Mouse (Mus musculus): ENCODE results near the gene Enkur. TPM values are rescaled to one million over a fixed set of nuclear protein-coding genes. Genes with fewer than 3 reads are reported as not detected.

Gene Enkur
- polyA plus RNA-seq, 1 experiment: 0.19 TPM

- no peak for TF ChIP-seq CTCF (conservative IDR thresholded peaks at IDR 0.05; ENCODE audit: insufficient read depth, insufficient read length, low read depth, low read length)
- TF ChIP-seq POLR2A (IDR thresholded peaks at IDR 0.05; ENCODE audit: low read depth, low read length): no peak
- 67% methylated on average over 4 of the region's 4 CpGs for WGBS
- H3K4me1 ChIP-seq (ENCODE audit: control insufficient read depth, insufficient read depth, low read length): no peaks in the 10 kb centered on the region
- H3K27ac ChIP-seq (ENCODE audit: insufficient read depth, low read depth, low read length): no peak overlapping the region
- no peaks in the 10 kb centered on the region for H3K36me3 ChIP-seq (ENCODE audit: control insufficient read depth, insufficient read depth, low read length)
- H3K4me3 ChIP-seq (ENCODE audit: insufficient read depth, low read depth, low read length): no peak overlapping the region
- no peaks in the 10 kb centered on the region for H3K27me3 ChIP-seq (replicated peaks; ENCODE audit: control insufficient read depth, insufficient read depth, low read length)
- no peak for DNase-seq
Measured at GRCm38 (mm10) chr2:21188610-21189009, 16.6 kb downstream of the Enkur start.

- TF ChIP-seq CTCF (conservative IDR thresholded peaks at IDR 0.05; ENCODE audit: insufficient read depth, insufficient read length, low read depth, low read length) (peak; percentile 85), POLR2A (IDR thresholded peaks at IDR 0.05; ENCODE audit: low read depth, low read length) (no peak)
- H3K4me1 ChIP-seq (ENCODE audit: control insufficient read depth, insufficient read depth, low read length): no peaks in the 10 kb centered on the region
- no peaks in the 10 kb centered on the region for H3K36me3 ChIP-seq (ENCODE audit: control insufficient read depth, insufficient read depth, low read length)
- WGBS: 36% methylated on average over 7 of the region's 7 CpGs
- no peak overlapping the region for H3K27ac ChIP-seq (ENCODE audit: insufficient read depth, low read depth, low read length)
- H3K4me3 ChIP-seq (ENCODE audit: insufficient read depth, low read depth, low read length): no peak overlapping the region
- no peaks in the 10 kb centered on the region for H3K27me3 ChIP-seq (replicated peaks; ENCODE audit: control insufficient read depth, insufficient read depth, low read length)
- DNase-seq: peak; percentile 61
Measured at GRCm38 (mm10) chr2:21187576-21187975, 17.6 kb downstream of the Enkur start.

DNA sequence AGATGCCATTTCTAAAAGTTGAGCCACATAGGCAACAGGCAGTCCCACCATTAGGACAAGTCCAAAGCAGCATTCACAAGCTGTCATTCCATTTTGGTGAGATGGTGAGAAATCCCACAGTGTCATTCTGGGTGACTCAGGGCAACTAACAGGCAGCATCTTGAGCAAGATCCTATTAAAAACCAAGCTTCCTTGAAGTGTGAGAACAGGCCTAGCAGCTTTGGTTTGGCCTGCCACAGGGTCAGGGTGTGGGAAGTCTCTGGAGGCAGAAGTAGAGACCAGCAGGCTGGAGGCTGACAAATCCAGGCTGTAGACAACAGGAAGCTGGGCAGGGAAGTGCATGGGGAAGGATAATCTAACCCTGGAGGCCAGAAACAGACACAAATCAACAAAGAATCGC lies 22.4 kb downstream of the Enkur start:
- no peaks in the 10 kb centered on the region for H3K27me3 ChIP-seq (replicated peaks; ENCODE audit: control insufficient read depth, insufficient read depth, low read length)
- H3K4me1 ChIP-seq (ENCODE audit: control insufficient read depth, insufficient read depth, low read length): no peaks in the 10 kb centered on the region
- no peaks in the 10 kb centered on the region for H3K36me3 ChIP-seq (ENCODE audit: control insufficient read depth, insufficient read depth, low read length)
- no peak for TF ChIP-seq POLR2A (IDR thresholded peaks at IDR 0.05; ENCODE audit: low read depth, low read length)
- WGBS: 77% methylated on average over 1 of the region's 1 CpGs
- no peak overlapping the region for H3K27ac ChIP-seq (ENCODE audit: insufficient read depth, low read depth, low read length)
- no peak for DNase-seq
- no peak overlapping the region for H3K4me3 ChIP-seq (ENCODE audit: insufficient read depth, low read depth, low read length)

DNA sequence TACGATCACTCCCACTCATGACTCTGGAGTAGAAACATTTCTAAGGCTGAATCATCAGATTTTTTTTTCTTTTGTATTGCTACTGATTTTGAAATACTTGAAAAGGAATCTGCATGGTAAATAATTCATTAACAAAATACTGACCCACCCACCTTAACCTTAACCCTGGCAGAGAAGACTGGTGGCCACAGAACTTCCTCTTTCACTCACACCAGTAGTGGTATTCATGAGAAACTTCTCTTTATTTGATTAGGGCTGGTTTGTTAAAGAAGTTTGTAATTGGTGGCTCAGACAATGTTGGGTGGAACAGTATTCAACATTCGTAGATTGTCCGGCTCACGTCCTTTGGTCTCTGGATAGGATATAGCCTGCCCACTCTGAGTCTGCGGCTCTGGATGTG lies 26.0 kb downstream of the Enkur start:
- Histone ChIP-seq H3K4me1 (ENCODE audit: control insufficient read depth, insufficient read depth, low read length) (no peaks in the 10 kb centered on the region), H3K27ac (ENCODE audit: insufficient read depth, low read depth, low read length) (no peak overlapping the region), H3K27me3 (replicated peaks; ENCODE audit: control insufficient read depth, insufficient read depth, low read length) (no peaks in the 10 kb centered on the region), H3K4me3 (ENCODE audit: insufficient read depth, low read depth, low read length) (no peak overlapping the region), H3K36me3 (ENCODE audit: control insufficient read depth, insufficient read depth, low read length) (no peaks in the 10 kb centered on the region)
- WGBS: 93% methylated on average over 5 of the region's 5 CpGs
- DNase-seq: no peak
- TF ChIP-seq CTCF (conservative IDR thresholded peaks at IDR 0.05; ENCODE audit: insufficient read depth, insufficient read length, low read depth, low read length): no peak
- TF ChIP-seq POLR2A (IDR thresholded peaks at IDR 0.05; ENCODE audit: low read depth, low read length): no peak

- Histone ChIP-seq H3K4me3 (ENCODE audit: insufficient read depth, low read depth, low read length) (no peak overlapping the region), H3K27me3 (replicated peaks; ENCODE audit: control insufficient read depth, insufficient read depth, low read length) (no peaks in the 10 kb centered on the region), H3K4me1 (ENCODE audit: control insufficient read depth, insufficient read depth, low read length) (no peaks in the 10 kb centered on the region), H3K27ac (ENCODE audit: insufficient read depth, low read depth, low read length) (no peak overlapping the region), H3K36me3 (ENCODE audit: control insufficient read depth, insufficient read depth, low read length) (no peaks in the 10 kb centered on the region)
- DNase-seq: no peak
- WGBS: 78% methylated on average over 3 of the region's 3 CpGs
- no peak for TF ChIP-seq POLR2A (IDR thresholded peaks at IDR 0.05; ENCODE audit: low read depth, low read length)
- TF ChIP-seq CTCF (conservative IDR thresholded peaks at IDR 0.05; ENCODE audit: insufficient read depth, insufficient read length, low read depth, low read length): no peak
Measured at GRCm38 (mm10) chr2:21172797-21173196, 32.4 kb downstream of the Enkur start.

- no peaks in the 10 kb centered on the region for H3K27me3 ChIP-seq (replicated peaks; ENCODE audit: control insufficient read depth, insufficient read depth, low read length)
- no peak overlapping the region for H3K27ac ChIP-seq (ENCODE audit: insufficient read depth, low read depth, low read length)
- TF ChIP-seq POLR2A (IDR thresholded peaks at IDR 0.05; ENCODE audit: low read depth, low read length) (no peak), CTCF (conservative IDR thresholded peaks at IDR 0.05; ENCODE audit: insufficient read depth, insufficient read length, low read depth, low read length) (no peak)
- WGBS: 74% methylated on average over 1 of the region's 1 CpGs
- H3K4me1 ChIP-seq (ENCODE audit: control insufficient read depth, insufficient read depth, low read length): no peaks in the 10 kb centered on the region
- no peak for DNase-seq
- H3K4me3 ChIP-seq (ENCODE audit: insufficient read depth, low read depth, low read length): no peak overlapping the region
- no peaks in the 10 kb centered on the region for H3K36me3 ChIP-seq (ENCODE audit: control insufficient read depth, insufficient read depth, low read length)
Measured at GRCm38 (mm10) chr2:21167916-21168315, 37.2 kb downstream of the Enkur start.

GRCm38 (mm10) chr2:21164296-21164695 lies 40.9 kb downstream of the Enkur start:
- Histone ChIP-seq H3K4me1 (ENCODE audit: control insufficient read depth, insufficient read depth, low read length) (no peaks in the 10 kb centered on the region), H3K4me3 (ENCODE audit: insufficient read depth, low read depth, low read length) (no peak overlapping the region), H3K36me3 (ENCODE audit: control insufficient read depth, insufficient read depth, low read length) (no peaks in the 10 kb centered on the region), H3K27ac (ENCODE audit: insufficient read depth, low read depth, low read length) (no peak overlapping the region), H3K27me3 (replicated peaks; ENCODE audit: control insufficient read depth, insufficient read depth, low read length) (no peaks in the 10 kb centered on the region)
- DNase-seq: no peak
- no peak for TF ChIP-seq POLR2A (IDR thresholded peaks at IDR 0.05; ENCODE audit: low read depth, low read length)
- TF ChIP-seq CTCF (conservative IDR thresholded peaks at IDR 0.05; ENCODE audit: insufficient read depth, insufficient read length, low read depth, low read length): no peak
- 82% methylated on average over 8 of the region's 8 CpGs for WGBS

GRCm38 (mm10) chr2:21153469-21153868 lies 51.7 kb downstream of the Enkur start:
- no peak overlapping the region for H3K4me3 ChIP-seq (ENCODE audit: insufficient read depth, low read depth, low read length)
- H3K27ac ChIP-seq (ENCODE audit: insufficient read depth, low read depth, low read length): no peak overlapping the region
- no peak for DNase-seq
- no peaks in the 10 kb centered on the region for H3K36me3 ChIP-seq (ENCODE audit: control insufficient read depth, insufficient read depth, low read length)
- 91% methylated on average over 3 of the region's 3 CpGs for WGBS
- no peak for TF ChIP-seq POLR2A (IDR thresholded peaks at IDR 0.05; ENCODE audit: low read depth, low read length)
- TF ChIP-seq CTCF (conservative IDR thresholded peaks at IDR 0.05; ENCODE audit: insufficient read depth, insufficient read length, low read depth, low read length): no peak
- H3K27me3 ChIP-seq (replicated peaks; ENCODE audit: control insufficient read depth, insufficient read depth, low read length): no peaks in the 10 kb centered on the region
- H3K4me1 ChIP-seq (ENCODE audit: control insufficient read depth, insufficient read depth, low read length): no peaks in the 10 kb centered on the region
